Mouse (Mus musculus): Measurements from ENCODE around the gene Fer.

DNA sequence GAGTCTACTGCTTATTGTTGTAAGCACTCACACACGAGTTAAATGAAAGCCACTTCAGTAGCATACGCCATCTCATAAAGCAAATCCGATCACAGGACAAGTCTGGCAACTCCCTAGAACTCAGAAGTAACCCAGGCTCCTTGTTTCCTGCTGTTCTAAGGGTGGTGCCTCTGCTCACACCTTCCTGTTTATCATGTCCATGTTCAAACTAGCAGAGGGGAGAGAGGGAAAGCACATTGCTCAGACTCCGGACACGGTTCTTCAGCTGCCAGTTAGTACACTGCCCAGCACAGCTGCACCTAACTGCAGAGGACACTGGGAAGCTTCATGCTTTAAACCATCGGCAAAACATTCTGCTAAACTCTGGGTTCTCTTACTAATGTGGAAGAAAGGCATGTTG, 269.3 kb downstream of the Fer start:
- TF ChIP-seq POLR2A (IDR thresholded peaks at IDR 0.05; ENCODE audit: insufficient read depth, low read depth, low read length) (no peak), CTCF (IDR thresholded peaks at IDR 0.05; ENCODE audit: insufficient read depth, low read depth, low read length) (no peak)
